Mouse (Mus musculus): Measurements from ENCODE around the gene Dzank1.

The Dzank1 gene

GRCm38 (mm10) chr2:144465876-144466575 lies 61.2 kb downstream of the Dzank1 start:
- DNase-seq, result no peak

- no peak for DNase-seq
Observed at GRCm38 (mm10) chr2:144464799-144465760, 62.1 kb downstream of the Dzank1 start.

- no peak for DNase-seq
Observed at GRCm38 (mm10) chr2:144464182-144464581, 63.0 kb downstream of the Dzank1 start.

- DNase-seq, result peak; percentile 70
Observed at GRCm38 (mm10) chr2:144458975-144459754, 68.0 kb downstream of the Dzank1 start.

GRCm38 (mm10) chr2:144458355-144458754 lies 68.9 kb downstream of the Dzank1 start:
- DNase-seq, result no peak

- DNase-seq, result peak; percentile 70
Observed at GRCm38 (mm10) chr2:144452364-144453008, 74.7 kb downstream of the Dzank1 start.

- no peak for DNase-seq
Observed at GRCm38 (mm10) chr2:144450378-144450777, 76.8 kb downstream of the Dzank1 start.

GRCm38 (mm10) chr2:144446360-144446999 lies 80.7 kb downstream of the Dzank1 start:
- no peak for DNase-seq

- DNase-seq, result no peak
Observed at GRCm38 (mm10) chr2:144441386-144441915, 85.8 kb downstream of the Dzank1 start.

GRCm38 (mm10) chr2:144439191-144439700 lies 88.0 kb downstream of the Dzank1 start:
- DNase-seq, result no peak

- DNase-seq, result peak; percentile 23
Observed at GRCm38 (mm10) chr2:144438424-144438823, 88.8 kb downstream of the Dzank1 start.

- DNase-seq, result no peak
Observed at GRCm38 (mm10) chr2:144435679-144436078, 91.5 kb downstream of the Dzank1 start.

GRCm38 (mm10) chr2:144431286-144431825 lies 95.9 kb downstream of the Dzank1 start:
- no peak for DNase-seq

GRCm38 (mm10) chr2:144429171-144429570 lies 98.0 kb downstream of the Dzank1 start:
- DNase-seq, result no peak

GRCm38 (mm10) chr2:144428659-144429058 lies 98.6 kb downstream of the Dzank1 start:
- DNase-seq, result no peak

GRCm38 (mm10) chr2:144427852-144428251 lies 99.4 kb downstream of the Dzank1 start:
- DNase-seq, result no peak

GRCm38 (mm10) chr2:144425761-144426160 lies 101.5 kb downstream of the Dzank1 start:
- no peak for DNase-seq

GRCm38 (mm10) chr2:144422094-144422675 lies 105.0 kb downstream of the Dzank1 start:
- no peak for DNase-seq
